Mouse (Mus musculus): Measurements from ENCODE around the gene Ugt2b37. TPM values are rescaled to one million over a fixed set of nuclear protein-coding genes. Genes with fewer than 3 reads are reported as not detected.
"Not testable (repeated sequence)": the region's sequence is repeated elsewhere in the genome, so short reads cannot be mapped to it uniquely, and the experiment has no call there.

Gene Ugt2b37
- polyA plus RNA-seq (2012; rRNA removed) (not detected in 2 replicates), polyA plus RNA-seq (2014; fragmentation: Nextera tagmentation; extraction: Ambion mirVana) (not detected in 2 replicates)

GRCm38 (mm10) chr5:87254676-87255075 lies at the start of gene Ugt2b37:
Gene Ugt2b37, minus strand, starts transcription at chr5:87254804.
- not testable (repeated sequence) for H3K4me2 ChIP-seq (ENCODE audit: low read depth); H3K9me3 ChIP-seq (ENCODE audit: control insufficient read depth, low read length); H3K9ac ChIP-seq (replicated peaks); H3K27me3 ChIP-seq (ENCODE audit: control insufficient read depth, insufficient read depth, low read length); ATAC-seq (ENCODE audit: insufficient read depth); H3K4me1 ChIP-seq (replicated peaks; ENCODE audit: control insufficient read depth in 2 of 2, insufficient read depth in 2 of 2, low read length in 1 of 2); H3K27ac ChIP-seq; H3K4me3 ChIP-seq (ENCODE audit: insufficient read depth in 1 of 2, low read depth in 2 of 2, low read length in 2 of 2); DNase-seq (ENCODE audit: low read depth in 3 of 3, low spot score in 3 of 3); H3K36me3 ChIP-seq (replicated peaks; ENCODE audit: control insufficient read depth, insufficient read depth, low read depth)
- 53% methylated on average over 3 of the region's 3 CpGs for WGBS (ENCODE audit: insufficient replicate concordance)

- not testable (repeated sequence) for H3K27me3 ChIP-seq (ENCODE audit: control insufficient read depth, insufficient read depth, low read length); H3K9ac ChIP-seq (replicated peaks); ATAC-seq (ENCODE audit: insufficient read depth); H3K4me3 ChIP-seq (ENCODE audit: insufficient read depth in 1 of 2, low read depth in 2 of 2, low read length in 2 of 2); H3K9me3 ChIP-seq (ENCODE audit: control insufficient read depth, low read length); H3K4me1 ChIP-seq (replicated peaks; ENCODE audit: control insufficient read depth in 2 of 2, insufficient read depth in 2 of 2, low read length in 1 of 2); DNase-seq (ENCODE audit: low read depth in 3 of 3, low spot score in 3 of 3); H3K4me2 ChIP-seq (ENCODE audit: low read depth); H3K36me3 ChIP-seq (replicated peaks; ENCODE audit: control insufficient read depth, insufficient read depth, low read depth); H3K27ac ChIP-seq
- 53% methylated on average over 4 of the region's 4 CpGs for WGBS (ENCODE audit: insufficient replicate concordance)
Observed at GRCm38 (mm10) chr5:87286180-87286579, 31.6 kb upstream of the Ugt2b37 start.

- H3K4me2 ChIP-seq (ENCODE audit: low read depth); H3K27me3 ChIP-seq (ENCODE audit: control insufficient read depth, insufficient read depth, low read length); ATAC-seq (ENCODE audit: insufficient read depth); H3K27ac ChIP-seq; H3K4me1 ChIP-seq (replicated peaks; ENCODE audit: control insufficient read depth in 2 of 2, insufficient read depth in 2 of 2, low read length in 1 of 2); H3K9ac ChIP-seq (replicated peaks); H3K9me3 ChIP-seq (ENCODE audit: control insufficient read depth, low read length); H3K36me3 ChIP-seq (replicated peaks; ENCODE audit: control insufficient read depth, insufficient read depth, low read depth); DNase-seq (ENCODE audit: low read depth in 3 of 3, low spot score in 3 of 3); H3K4me3 ChIP-seq (ENCODE audit: insufficient read depth in 1 of 2, low read depth in 2 of 2, low read length in 2 of 2): not testable (repeated sequence)
- WGBS (ENCODE audit: insufficient replicate concordance): 59% methylated on average over 4 of the region's 4 CpGs
Observed at GRCm38 (mm10) chr5:87275986-87276385, 21.4 kb upstream of the Ugt2b37 start.

GRCm38 (mm10) chr5:87275581-87275980 lies 21.0 kb upstream of the Ugt2b37 start:
- no peak for TF ChIP-seq CTCF (IDR thresholded peaks at IDR 0.05; ENCODE audit: low read depth)
- TF ChIP-seq EP300 (IDR thresholded peaks at IDR 0.05; ENCODE audit: low read depth): no peak
- Histone ChIP-seq H3K9ac (replicated peaks) (no peak overlapping the region), H3K27me3 (ENCODE audit: control insufficient read depth, insufficient read depth, low read length) (no peaks in the 10 kb centered on the region), H3K4me3 (ENCODE audit: insufficient read depth in 1 of 2, low read depth in 2 of 2, low read length in 2 of 2) (no peak overlapping the region), H3K4me2 (ENCODE audit: low read depth) (no peak overlapping the region), H3K36me3 (replicated peaks; ENCODE audit: control insufficient read depth, insufficient read depth, low read depth) (no peaks in the 10 kb centered on the region), H3K9me3 (ENCODE audit: control insufficient read depth, low read length) (no peaks in the 10 kb centered on the region), H3K27ac (no peak overlapping the region), H3K4me1 (replicated peaks; ENCODE audit: control insufficient read depth in 2 of 2, insufficient read depth in 2 of 2, low read length in 1 of 2) (no peaks in the 10 kb centered on the region)
- DNase-seq (ENCODE audit: low read depth in 3 of 3, low spot score in 3 of 3) (no peak), ATAC-seq (ENCODE audit: insufficient read depth) (no peak)
- 59% methylated on average over 6 of the region's 6 CpGs for WGBS (ENCODE audit: insufficient replicate concordance)

DNA sequence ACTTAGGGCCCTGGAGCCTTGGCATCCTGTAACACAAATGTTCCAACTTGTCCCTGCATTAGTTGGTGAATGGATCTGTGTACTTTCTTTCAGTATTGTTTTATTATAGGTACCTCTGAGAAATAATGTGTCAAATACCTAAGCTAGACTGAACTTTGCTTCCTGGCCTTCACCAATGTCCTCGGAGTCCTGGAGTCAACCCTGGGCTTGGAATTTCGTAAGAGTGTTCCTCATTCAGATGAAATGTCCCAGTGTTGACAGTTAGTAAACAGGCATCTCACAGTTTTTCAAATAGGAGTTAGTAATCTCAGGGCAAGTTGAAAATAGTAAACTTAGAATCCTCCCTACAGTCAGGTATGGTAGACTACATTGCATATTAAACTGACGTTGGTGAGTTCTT lies 1.2 kb upstream of the Ugt2b37 start:
- Histone ChIP-seq H3K4me2 (ENCODE audit: low read depth) (no peak overlapping the region), H3K4me3 (ENCODE audit: insufficient read depth in 1 of 2, low read depth in 2 of 2, low read length in 2 of 2) (no peak overlapping the region), H3K36me3 (replicated peaks; ENCODE audit: control insufficient read depth, insufficient read depth, low read depth) (no peaks in the 10 kb centered on the region), H3K27ac (no peak overlapping the region), H3K27me3 (ENCODE audit: control insufficient read depth, insufficient read depth, low read length) (no peaks in the 10 kb centered on the region), H3K9ac (replicated peaks) (no peak overlapping the region), H3K9me3 (ENCODE audit: control insufficient read depth, low read length) (no peaks in the 10 kb centered on the region), H3K4me1 (replicated peaks; ENCODE audit: control insufficient read depth in 2 of 2, insufficient read depth in 2 of 2, low read length in 1 of 2) (no peaks in the 10 kb centered on the region)
- WGBS (ENCODE audit: insufficient replicate concordance): 46% methylated on average over 3 of the region's 3 CpGs
- no peak for TF ChIP-seq EP300 (IDR thresholded peaks at IDR 0.05; ENCODE audit: low read depth)
- no peak for TF ChIP-seq CTCF (IDR thresholded peaks at IDR 0.05; ENCODE audit: low read depth)
- ATAC-seq (ENCODE audit: insufficient read depth): no peak
- no peak for DNase-seq (ENCODE audit: low read depth in 3 of 3, low spot score in 3 of 3)

GRCm38 (mm10) chr5:87242140-87242539 lies 12.5 kb downstream of the Ugt2b37 start:
- H3K4me3 ChIP-seq (ENCODE audit: insufficient read depth in 1 of 2, low read depth in 2 of 2, low read length in 2 of 2); H3K4me1 ChIP-seq (replicated peaks; ENCODE audit: control insufficient read depth in 2 of 2, insufficient read depth in 2 of 2, low read length in 1 of 2); ATAC-seq (ENCODE audit: insufficient read depth); H3K4me2 ChIP-seq (ENCODE audit: low read depth); H3K27ac ChIP-seq; H3K27me3 ChIP-seq (ENCODE audit: control insufficient read depth, insufficient read depth, low read length); DNase-seq (ENCODE audit: low read depth in 3 of 3, low spot score in 3 of 3); H3K9ac ChIP-seq (replicated peaks); H3K36me3 ChIP-seq (replicated peaks; ENCODE audit: control insufficient read depth, insufficient read depth, low read depth); H3K9me3 ChIP-seq (ENCODE audit: control insufficient read depth, low read length): not testable (repeated sequence)

GRCm38 (mm10) chr5:87196430-87196829 lies 58.2 kb downstream of the Ugt2b37 start:
- not testable (repeated sequence) for H3K4me1 ChIP-seq (replicated peaks; ENCODE audit: control insufficient read depth in 2 of 2, insufficient read depth in 2 of 2, low read length in 1 of 2); H3K4me2 ChIP-seq (ENCODE audit: low read depth); H3K9ac ChIP-seq (replicated peaks); H3K4me3 ChIP-seq (ENCODE audit: insufficient read depth in 1 of 2, low read depth in 2 of 2, low read length in 2 of 2); H3K27me3 ChIP-seq (ENCODE audit: control insufficient read depth, insufficient read depth, low read length); H3K27ac ChIP-seq; ATAC-seq (ENCODE audit: insufficient read depth); H3K9me3 ChIP-seq (ENCODE audit: control insufficient read depth, low read length); H3K36me3 ChIP-seq (replicated peaks; ENCODE audit: control insufficient read depth, insufficient read depth, low read depth)
- WGBS (ENCODE audit: insufficient replicate concordance): 27% methylated on average over 2 of the region's 2 CpGs
- peak in 1 of 3 experiments; percentile 1 for DNase-seq (ENCODE audit: low read depth in 3 of 3, low spot score in 3 of 3)
